In genomic region chr9:31611036-31611695, GRCm38 (mm10) we compare ENCODE assay signal across 18 mouse cellular contexts.
A peak's percentile ranks its signal among the peaks of the same experiment; 100 is the strongest.
DNase-seq lines count a peak whose midpoint lies in the region; ATAC-seq and TF ChIP-seq lines count a peak whose summit lies in the region.
"Had no signal": no experiment of that assay in that cellular context is flagged by ENCODE, and none has a peak within 500 bp of the region (broad histone marks: within the 10 kb centered on the region; RNA-seq: fewer than 3 reads in every experiment).

No protein-coding gene starts in this region.

- no peaks in the 10 kb centered on the region for H3K9me3 ChIP-seq in intestine, embryonic 14.5 days (ENCODE audit: control insufficient read depth, low read length)
- no peaks in the 10 kb centered on the region for H3K9me3 ChIP-seq in intestine, embryonic 15.5 days
- H3K9me3 ChIP-seq in lung, postnatal 0 days (ENCODE audit: low read length): no peaks in the 10 kb centered on the region
- H3K9me3 ChIP-seq in limb, embryonic 11.5 days (ENCODE audit: control insufficient read depth, low read length): no peaks in the 10 kb centered on the region
- H3K9me3 ChIP-seq: embryonic facial prominence, embryonic 15.5 days; forebrain, embryonic 10.5 days; heart, embryonic 13.5 days; hindbrain, embryonic 13.5 days had no signal

- H3K9ac ChIP-seq in intestine, embryonic 14.5 days (ENCODE audit: low read length): no peak overlapping the region
- no peak overlapping the region for H3K9ac ChIP-seq in intestine, embryonic 15.5 days
- no peak overlapping the region for H3K9ac ChIP-seq in lung, postnatal 0 days (replicated peaks; ENCODE audit: low read depth)
- H3K9ac ChIP-seq in limb, embryonic 11.5 days (ENCODE audit: low read length): no peak overlapping the region
- H3K9ac ChIP-seq: embryonic facial prominence, embryonic 15.5 days; heart, embryonic 13.5 days; hindbrain, embryonic 13.5 days had no signal

- no peak overlapping the region for H3K4me3 ChIP-seq in intestine, embryonic 14.5 days (ENCODE audit: low read depth, low read length)
- H3K4me3 ChIP-seq in intestine, embryonic 15.5 days (replicated peaks): no peak overlapping the region
- H3K4me3 ChIP-seq in lung, postnatal 0 days (ENCODE audit: low read depth, low read length): no peak overlapping the region
- no peak overlapping the region for H3K4me3 ChIP-seq in limb, embryonic 11.5 days (ENCODE audit: low read depth, low read length)
- H3K4me3 ChIP-seq: embryonic facial prominence, embryonic 15.5 days; erythroblast, embryonic 14.5 days; forebrain, embryonic 10.5 days; heart, embryonic 13.5 days; hindbrain, embryonic 13.5 days had no signal

- peaks cover 6% of the 10 kb centered on the region; the same call in 1 of the 2 replicates for H3K4me1 ChIP-seq in intestine, embryonic 14.5 days (replicated peaks; ENCODE audit: control insufficient read depth, insufficient read depth, low read length)
- peaks cover 8% of the 10 kb centered on the region for H3K4me1 ChIP-seq in intestine, embryonic 15.5 days (replicated peaks)
- H3K4me1 ChIP-seq in lung, postnatal 0 days (ENCODE audit: insufficient read depth, low read depth, low read length): no peaks in the 10 kb centered on the region
- no peaks in the 10 kb centered on the region for H3K4me1 ChIP-seq in limb, embryonic 11.5 days (ENCODE audit: control insufficient read depth, insufficient read depth, low read length)
- H3K4me1 ChIP-seq: forebrain, embryonic 10.5 days; hindbrain, embryonic 13.5 days had no signal

- ATAC-seq in intestine, embryonic 14.5 days (replicated peaks; ENCODE audit: low FRiP score, low TSS enrichment, low read depth): no peak
- no peak for ATAC-seq in intestine, embryonic 15.5 days
- ATAC-seq in lung, postnatal 0 days: peak; percentile 86
- ATAC-seq in limb, embryonic 11.5 days (ENCODE audit: insufficient number of reproducible peaks, low FRiP score, low TSS enrichment, low read depth): no peak
- ATAC-seq: forebrain, embryonic 14.5 days; hindbrain, postnatal 0 days had no signal

- H3K27ac ChIP-seq in intestine, embryonic 14.5 days (ENCODE audit: low read depth): no peak overlapping the region
- H3K27ac ChIP-seq in intestine, embryonic 15.5 days: no peak overlapping the region; the same call in 1 of the 2 replicates
- peak overlapping the region; percentile 38 for H3K27ac ChIP-seq in lung, postnatal 0 days (ENCODE audit: low read length)
- no peak overlapping the region for H3K27ac ChIP-seq in limb, embryonic 11.5 days (replicated peaks; ENCODE audit: low read depth, low read length)
- H3K27ac ChIP-seq: embryonic facial prominence, embryonic 15.5 days; forebrain, embryonic 10.5 days; heart, embryonic 13.5 days; hindbrain, embryonic 13.5 days; hindbrain, postnatal 0 days had no signal

- TF ChIP-seq EP300 in lung, postnatal 0 days (IDR thresholded peaks at IDR 0.05): no peak

- WGBS in intestine, embryonic 14.5 days: 74% methylated on average over 8 of the region's 8 CpGs
- 68% methylated on average over 8 of the region's 8 CpGs for WGBS in intestine, embryonic 15.5 days
- 62% methylated on average over 8 of the region's 8 CpGs for WGBS in lung, postnatal 0 days
- WGBS in limb, embryonic 11.5 days: 78% methylated on average over 8 of the region's 8 CpGs

- TF ChIP-seq CTCF in lung, postnatal 0 days (IDR thresholded peaks at IDR 0.05): no peak

- H3K4me2 ChIP-seq in intestine, embryonic 14.5 days (ENCODE audit: low read length): no peak overlapping the region
- H3K4me2 ChIP-seq in intestine, embryonic 15.5 days (replicated peaks): no peak overlapping the region
- H3K4me2 ChIP-seq in lung, postnatal 0 days (replicated peaks; ENCODE audit: low read depth, low read length): no peak overlapping the region
- H3K4me2 ChIP-seq in limb, embryonic 11.5 days (ENCODE audit: low read depth, severe bottlenecking): no peak overlapping the region
- H3K4me2 ChIP-seq: embryonic facial prominence, embryonic 15.5 days; heart, embryonic 13.5 days; hindbrain, embryonic 13.5 days had no signal

- peak; percentile 43 for DNase-seq in intestine, embryonic 14.5 days (ENCODE audit: low spot score)
- peak; percentile 70 for DNase-seq in lung, postnatal 0 days (ENCODE audit: low spot score)
- DNase-seq in lung, postnatal 14 days: no peak
- peak; percentile 17 for DNase-seq in limb, embryonic 11.5 days (ENCODE audit: low spot score)
- DNase-seq in adrenal gland, adult (ENCODE audit: inconsistent age in 2 of 2, low spot score in 1 of 2): no peak
- DNase-seq: adrenal gland, adult 8-10 months; adrenal gland, postnatal 36 days; cerebellum, adult 2 months; cerebellum, postnatal 10 days; gastrocnemius, postnatal 10 days had no signal

- no peaks in the 10 kb centered on the region for H3K36me3 ChIP-seq in intestine, embryonic 14.5 days (ENCODE audit: control insufficient read depth, insufficient read depth, low read length)
- H3K36me3 ChIP-seq in intestine, embryonic 15.5 days: no peaks in the 10 kb centered on the region
- H3K36me3 ChIP-seq in lung, postnatal 0 days (ENCODE audit: insufficient read depth, low read length): no peaks in the 10 kb centered on the region
- H3K36me3 ChIP-seq in limb, embryonic 11.5 days (ENCODE audit: control insufficient read depth, insufficient read depth, low read length): no peaks in the 10 kb centered on the region
- H3K36me3 ChIP-seq: embryonic facial prominence, embryonic 15.5 days; forebrain, embryonic 10.5 days; heart, embryonic 13.5 days; hindbrain, embryonic 13.5 days had no signal

- no peaks in the 10 kb centered on the region for H3K27me3 ChIP-seq in intestine, embryonic 14.5 days (replicated peaks; ENCODE audit: control insufficient read depth, insufficient read depth, low read length)
- no peaks in the 10 kb centered on the region; the same call in 1 of the 2 replicates for H3K27me3 ChIP-seq in intestine, embryonic 15.5 days (replicated peaks)
- H3K27me3 ChIP-seq in lung, postnatal 0 days (replicated peaks; ENCODE audit: insufficient read depth, low read length): no peaks in the 10 kb centered on the region
- no peaks in the 10 kb centered on the region for H3K27me3 ChIP-seq in limb, embryonic 11.5 days (ENCODE audit: control insufficient read depth, insufficient read depth, low read length)
- H3K27me3 ChIP-seq: embryonic facial prominence, embryonic 15.5 days; heart, embryonic 13.5 days; hindbrain, embryonic 13.5 days had no signal

Comparison
In these comparisons a context has a peak if more than half of its experiments do, and no peak if none do; other contexts are left out.
1. DNase-seq: peak in intestine, embryonic 14.5 days (single experiment), lung, postnatal 0 days (single experiment) and limb, embryonic 11.5 days (single experiment); none in lung, postnatal 14 days (single experiment) and adrenal gland, adult (0 of 2).